ENCODE assay signal across 23 mouse cellular contexts in the genomic region with DNA sequence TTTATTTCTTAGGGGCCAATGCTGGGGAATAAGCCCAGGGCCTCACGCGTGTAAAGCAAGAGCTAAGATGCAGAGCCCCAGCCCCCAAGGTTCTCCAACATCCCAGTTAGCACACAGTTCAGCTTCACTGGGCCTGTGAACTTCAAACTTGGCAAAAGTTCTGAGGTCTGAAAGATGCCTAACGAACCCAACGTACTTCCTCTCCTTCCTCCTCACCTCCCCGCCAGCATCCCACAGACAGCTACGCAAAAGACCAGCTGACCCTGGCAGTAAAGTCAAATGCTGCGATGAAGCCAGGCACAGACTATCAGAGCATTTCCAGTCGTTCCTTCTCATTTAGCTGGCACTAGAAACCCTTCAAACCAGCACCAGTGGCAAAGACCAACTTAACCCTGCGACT. TPM values are rescaled to one million over a fixed set of nuclear protein-coding genes. Genes with fewer than 3 reads are reported as not detected.
DNase-seq lines count a peak whose midpoint lies in the region; ATAC-seq lines count a peak whose summit lies in the region.
"Had no signal": no experiment of that assay in that cellular context is flagged by ENCODE, and none has a peak within 500 bp of the region (broad histone marks: within the 10 kb centered on the region; RNA-seq: fewer than 3 reads in every experiment).

No protein-coding gene starts in this region.

- DNase-seq in kidney, postnatal 36 days = peak; percentile 25 to 31
- DNase-seq in kidney, adult 18-20 months = no peak
- DNase-seq in Muller cell, postnatal 12 days (ENCODE audit: inconsistent ontology term) = peak; percentile 19
- DNase-seq in hindbrain, embryonic 10.5 days (ENCODE audit: low spot score) = no peak
- DNase-seq: adrenal gland, adult 8-10 months; adrenal gland, postnatal 25 days; cerebellum, adult 11-12 months; cerebellum, adult 8-10 months; cerebellum, postnatal 10 days; cerebellum, postnatal 36 days; gastrocnemius, postnatal 10 days; gastrocnemius, postnatal 36 days; heart, adult 11 months had no signal

- ATAC-seq in common myeloid progenitor, adult 5-6 weeks (replicated peaks; ENCODE audit: low read depth, poor library complexity, severe bottlenecking) = peak; percentile 20; the same call in 1 of the 2 replicates
- ATAC-seq in megakaryocyte progenitor cell, adult 5-6 weeks (replicated peaks; ENCODE audit: poor library complexity) = 0 out of 2 replicates have a peak, but pooled peaks have one; percentile 11
- ATAC-seq in neural tube, embryonic 15.5 days (ENCODE audit: low FRiP score) = no peak
- ATAC-seq: activated CD4-positive, CD25-positive, alpha-beta regulatory T cell, adult 4 months; CD4-positive, CD25-positive, alpha-beta regulatory T cell, adult 4 months; hindbrain, postnatal 0 days; inflammation-experienced regulatory T-cells, adult 6 months had no signal

- no peak overlapping the region for H3K4me2 ChIP-seq in neural tube, embryonic 15.5 days
- H3K4me2 ChIP-seq: heart, embryonic 11.5 days; hindbrain, embryonic 14.5 days had no signal

- peaks cover 7% of the 10 kb centered on the region for H3K4me1 ChIP-seq in hindbrain, embryonic 10.5 days (replicated peaks)
- no peaks in the 10 kb centered on the region for H3K4me1 ChIP-seq in neural tube, embryonic 15.5 days

- H3K9me3 ChIP-seq in hindbrain, embryonic 10.5 days = no peaks in the 10 kb centered on the region
- no peaks in the 10 kb centered on the region for H3K9me3 ChIP-seq in neural tube, embryonic 15.5 days (replicated peaks)
- H3K9me3 ChIP-seq: forebrain, embryonic 10.5 days had no signal

- H3K27me3 ChIP-seq in hindbrain, embryonic 10.5 days (ENCODE audit: insufficient read depth, poor library complexity, severe bottlenecking) = no peaks in the 10 kb centered on the region
- no peaks in the 10 kb centered on the region for H3K27me3 ChIP-seq in neural tube, embryonic 15.5 days (replicated peaks)

- H3K27ac ChIP-seq in hindbrain, embryonic 10.5 days = no peak overlapping the region
- H3K27ac ChIP-seq in neural tube, embryonic 15.5 days (replicated peaks) = no peak overlapping the region
- H3K27ac ChIP-seq: forebrain, embryonic 10.5 days; hindbrain, embryonic 14.5 days; hindbrain, postnatal 0 days had no signal

- H3K36me3 ChIP-seq in hindbrain, embryonic 10.5 days = peaks cover 9% of the 10 kb centered on the region; the same call in 1 of the 2 replicates
- no peaks in the 10 kb centered on the region for H3K36me3 ChIP-seq in neural tube, embryonic 15.5 days

- H3K9ac ChIP-seq in neural tube, embryonic 15.5 days (replicated peaks) = no peak overlapping the region
- H3K9ac ChIP-seq: hindbrain, embryonic 14.5 days had no signal

- 94% methylated on average over 9 of the region's 9 CpGs for WGBS in hindbrain, embryonic 10.5 days
- WGBS in neural tube, embryonic 15.5 days = 87% methylated on average over 9 of the region's 9 CpGs

- H3K4me3 ChIP-seq in hindbrain, embryonic 10.5 days = no peak overlapping the region
- H3K4me3 ChIP-seq in neural tube, embryonic 15.5 days (replicated peaks) = no peak overlapping the region
- H3K4me3 ChIP-seq: forebrain, embryonic 10.5 days had no signal

RNA-seq across cellular contexts. Expression of a gene that starts 10.3 kb away (rescaled TPM):
- 185 and 209 TPM in 2 replicates for total RNA-seq in common myeloid progenitor, adult 5-6 weeks (2017)
- 95.0 and 97.5 TPM in 2 replicates for total RNA-seq in megakaryocyte progenitor cell, adult 5-6 weeks (2015)
- total RNA-seq in megakaryocyte progenitor cell, adult 5-6 weeks (2017) = 128 and 149 TPM in 2 replicates
- polyA plus RNA-seq in hindbrain, embryonic 10.5 days (2016; fragmentation: Nextera tagmentation; extraction: Ambion mirVana) = 10.5 and 12.1 TPM in 2 replicates
- 1.9 and 6.0 TPM in 2 replicates for polyA plus RNA-seq in neural tube, embryonic 15.5 days (2015; fragmentation: Nextera tagmentation; extraction: Ambion mirVana)

Comparison
In these comparisons a context has a peak if more than half of its experiments do, and no peak if none do; other contexts are left out.
1. DNase-seq: peak in kidney, postnatal 36 days (2 of 2) and Muller cell, postnatal 12 days (single experiment); none in kidney, adult 18-20 months (single experiment) and hindbrain, embryonic 10.5 days (single experiment).